Mouse (Mus musculus): ENCODE results near the gene Bcl2l13. TPM values are rescaled to one million over a fixed set of nuclear protein-coding genes. Genes with fewer than 3 reads are reported as not detected.
"Not testable (repeated sequence)": the region's sequence is repeated elsewhere in the genome, so short reads cannot be mapped to it uniquely, and the experiment has no call there.

Bcl2l13 gene
- polyA plus RNA-seq, 1 experiment from 2014 or later, result 33.1 TPM

GRCm38 (mm10) chr6:120912931-120913330 is 76.9 kb downstream of the Bcl2l13 start:
- ATAC-seq (ENCODE audit: low FRiP score, low TSS enrichment), result no peak
- DNase-seq, result no peak
- H3K4me2 ChIP-seq (ENCODE audit: low read length), result no peak overlapping the region
- H3K9ac ChIP-seq (replicated peaks; ENCODE audit: low read length), result no peak overlapping the region
- H3K4me3 ChIP-seq (replicated peaks; ENCODE audit: low read depth, low read length), result no peak overlapping the region
- H3K9me3 ChIP-seq (ENCODE audit: control insufficient read depth, low read length), result no peaks in the 10 kb centered on the region
- H3K27me3 ChIP-seq (ENCODE audit: control insufficient read depth, insufficient read depth, low read length), result no peaks in the 10 kb centered on the region
- WGBS, result 83% methylated on average over 2 of the region's 2 CpGs
- H3K36me3 ChIP-seq (ENCODE audit: control insufficient read depth, insufficient read depth, low read length), result no peaks in the 10 kb centered on the region
- no peak overlapping the region for H3K27ac ChIP-seq (replicated peaks; ENCODE audit: low read depth, low read length)
- peaks cover 4% of the 10 kb centered on the region for H3K4me1 ChIP-seq (ENCODE audit: control insufficient read depth, insufficient read depth, low read length)

- Histone ChIP-seq H3K9ac (replicated peaks; ENCODE audit: low read length) (no peak overlapping the region), H3K4me2 (ENCODE audit: low read length) (no peak overlapping the region), H3K27me3 (ENCODE audit: control insufficient read depth, insufficient read depth, low read length) (no peaks in the 10 kb centered on the region), H3K27ac (replicated peaks; ENCODE audit: low read depth, low read length) (no peak overlapping the region), H3K9me3 (ENCODE audit: control insufficient read depth, low read length) (no peaks in the 10 kb centered on the region), H3K4me1 (ENCODE audit: control insufficient read depth, insufficient read depth, low read length) (peaks cover 4% of the 10 kb centered on the region), H3K36me3 (ENCODE audit: control insufficient read depth, insufficient read depth, low read length) (no peaks in the 10 kb centered on the region), H3K4me3 (replicated peaks; ENCODE audit: low read depth, low read length) (no peak overlapping the region)
- ATAC-seq (ENCODE audit: low FRiP score, low TSS enrichment) (no peak), DNase-seq (no peak)
- 90% methylated on average over 8 of the region's 8 CpGs for WGBS
Measured at GRCm38 (mm10) chr6:120913783-120914182, 77.8 kb downstream of the Bcl2l13 start.

- Histone ChIP-seq H3K36me3 (ENCODE audit: control insufficient read depth, insufficient read depth, low read length) (no peaks in the 10 kb centered on the region), H3K9ac (replicated peaks; ENCODE audit: low read length) (no peak overlapping the region), H3K4me2 (ENCODE audit: low read length) (no peak overlapping the region), H3K4me1 (ENCODE audit: control insufficient read depth, insufficient read depth, low read length) (peaks cover 4% of the 10 kb centered on the region), H3K4me3 (replicated peaks; ENCODE audit: low read depth, low read length) (no peak overlapping the region), H3K27ac (replicated peaks; ENCODE audit: low read depth, low read length) (no peak overlapping the region), H3K27me3 (ENCODE audit: control insufficient read depth, insufficient read depth, low read length) (no peaks in the 10 kb centered on the region), H3K9me3 (ENCODE audit: control insufficient read depth, low read length) (no peaks in the 10 kb centered on the region)
- DNase-seq (no peak), ATAC-seq (ENCODE audit: low FRiP score, low TSS enrichment) (no peak)
- 86% methylated on average over 4 of the region's 4 CpGs for WGBS
Measured at GRCm38 (mm10) chr6:120914533-120914910, 78.5 kb downstream of the Bcl2l13 start.

GRCm38 (mm10) chr6:120914911-120915648 is 79.1 kb downstream of the Bcl2l13 start:
- Histone ChIP-seq H3K9me3 (ENCODE audit: control insufficient read depth, low read length) (no peaks in the 10 kb centered on the region), H3K4me3 (replicated peaks; ENCODE audit: low read depth, low read length) (no peak overlapping the region), H3K27ac (replicated peaks; ENCODE audit: low read depth, low read length) (no peak overlapping the region), H3K36me3 (ENCODE audit: control insufficient read depth, insufficient read depth, low read length) (no peaks in the 10 kb centered on the region), H3K9ac (replicated peaks; ENCODE audit: low read length) (no peak overlapping the region), H3K27me3 (ENCODE audit: control insufficient read depth, insufficient read depth, low read length) (no peaks in the 10 kb centered on the region), H3K4me2 (ENCODE audit: low read length) (no peak overlapping the region), H3K4me1 (ENCODE audit: control insufficient read depth, insufficient read depth, low read length) (peaks cover 4% of the 10 kb centered on the region)
- ATAC-seq (ENCODE audit: low FRiP score, low TSS enrichment), result no peak
- peak; percentile 41 for DNase-seq
- 41% methylated on average over 9 of the region's 9 CpGs for WGBS

- H3K4me3 ChIP-seq (replicated peaks; ENCODE audit: low read depth, low read length), result no peak overlapping the region; the same call in 1 of the 2 replicates
- H3K9me3 ChIP-seq (ENCODE audit: control insufficient read depth, low read length), result no peaks in the 10 kb centered on the region
- no peak overlapping the region for H3K27ac ChIP-seq (replicated peaks; ENCODE audit: low read depth, low read length)
- DNase-seq (no peak), ATAC-seq (ENCODE audit: low FRiP score, low TSS enrichment) (no peak)
- H3K4me2 ChIP-seq (ENCODE audit: low read length), result peak overlapping the region; percentile 90
- 38% methylated on average over 2 of the region's 2 CpGs for WGBS
- H3K36me3 ChIP-seq (ENCODE audit: control insufficient read depth, insufficient read depth, low read length), result no peaks in the 10 kb centered on the region
- no peaks in the 10 kb centered on the region for H3K27me3 ChIP-seq (ENCODE audit: control insufficient read depth, insufficient read depth, low read length)
- no peak overlapping the region for H3K9ac ChIP-seq (replicated peaks; ENCODE audit: low read length)
- H3K4me1 ChIP-seq (ENCODE audit: control insufficient read depth, insufficient read depth, low read length), result peaks cover 4% of the 10 kb centered on the region
Measured at GRCm38 (mm10) chr6:120915649-120915975, 79.6 kb downstream of the Bcl2l13 start.

- H3K4me2 ChIP-seq (ENCODE audit: low read length), result peak within 1 kb of the TSS; percentile 90
- H3K4me3 ChIP-seq (replicated peaks; ENCODE audit: low read depth, low read length), result peak within 1 kb of the TSS; percentile 60
- no peaks in the 10 kb centered on the region for H3K9me3 ChIP-seq (ENCODE audit: control insufficient read depth, low read length)
- peaks cover 4% of the 10 kb centered on the region for H3K4me1 ChIP-seq (ENCODE audit: control insufficient read depth, insufficient read depth, low read length)
- H3K36me3 ChIP-seq (ENCODE audit: control insufficient read depth, insufficient read depth, low read length), result no peaks in the 10 kb centered on the region
- peak within 1 kb of the TSS; percentile 76 for H3K9ac ChIP-seq (replicated peaks; ENCODE audit: low read length)
- ATAC-seq (ENCODE audit: low FRiP score, low TSS enrichment) (peak; percentile 90), DNase-seq (peak; percentile 85)
- WGBS, result 1% methylated on average over 67 of the region's 67 CpGs
- H3K27ac ChIP-seq (replicated peaks; ENCODE audit: low read depth, low read length), result 0 out of 2 replicates have a peak within 1 kb of the TSS, but pooled peaks have one; percentile 20
- H3K27me3 ChIP-seq (ENCODE audit: control insufficient read depth, insufficient read depth, low read length), result no peaks in the 10 kb centered on the region
Measured at GRCm38 (mm10) chr6:120916074-120916971, 80.3 kb downstream of the Bcl2l13 start, which contains the start of gene Bid. Bid (minus strand) TSS chr6:120916853.

- H3K4me1 ChIP-seq (ENCODE audit: control insufficient read depth, insufficient read depth, low read length); DNase-seq; ATAC-seq (ENCODE audit: low FRiP score, low TSS enrichment); H3K27me3 ChIP-seq (ENCODE audit: control insufficient read depth, insufficient read depth, low read length); H3K9me3 ChIP-seq (ENCODE audit: control insufficient read depth, low read length); H3K36me3 ChIP-seq (ENCODE audit: control insufficient read depth, insufficient read depth, low read length): not testable (repeated sequence)
- 0 out of 2 replicates have a peak overlapping the region, but pooled peaks have one; percentile 20 for H3K27ac ChIP-seq (replicated peaks; ENCODE audit: low read depth, low read length)
- 28% methylated on average over 10 of the region's 14 CpGs for WGBS
- H3K9ac ChIP-seq (replicated peaks; ENCODE audit: low read length), result peak overlapping the region; percentile 76
- H3K4me3 ChIP-seq (replicated peaks; ENCODE audit: low read depth, low read length), result peak overlapping the region; percentile 60
- H3K4me2 ChIP-seq (ENCODE audit: low read length), result peak overlapping the region; percentile 90
Measured at GRCm38 (mm10) chr6:120916972-120917881, 81.2 kb downstream of the Bcl2l13 start.

GRCm38 (mm10) chr6:120917975-120918374 is 82.0 kb downstream of the Bcl2l13 start:
- no peak overlapping the region for H3K4me3 ChIP-seq (replicated peaks; ENCODE audit: low read depth, low read length)
- peaks cover 4% of the 10 kb centered on the region for H3K4me1 ChIP-seq (ENCODE audit: control insufficient read depth, insufficient read depth, low read length)
- 55% methylated on average over 3 of the region's 3 CpGs for WGBS
- no peak overlapping the region for H3K4me2 ChIP-seq (ENCODE audit: low read length)
- DNase-seq, result no peak
- no peaks in the 10 kb centered on the region for H3K9me3 ChIP-seq (ENCODE audit: control insufficient read depth, low read length)
- no peaks in the 10 kb centered on the region for H3K36me3 ChIP-seq (ENCODE audit: control insufficient read depth, insufficient read depth, low read length)
- no peak for ATAC-seq (ENCODE audit: low FRiP score, low TSS enrichment)
- no peak overlapping the region for H3K27ac ChIP-seq (replicated peaks; ENCODE audit: low read depth, low read length)
- no peaks in the 10 kb centered on the region for H3K27me3 ChIP-seq (ENCODE audit: control insufficient read depth, insufficient read depth, low read length)
- H3K9ac ChIP-seq (replicated peaks; ENCODE audit: low read length), result no peak overlapping the region
